Mouse (Mus musculus): ENCODE data around the gene Asl.

- TF ChIP-seq CTCF (IDR thresholded peaks at IDR 0.05; ENCODE audit: insufficient read depth, low read depth, low read length) (no peak), POLR2A (IDR thresholded peaks at IDR 0.05; ENCODE audit: insufficient read depth, low read depth, low read length) (no peak)
These were observed 27.6 kb downstream of the Asl start for GRCm38 (mm10) chr5:130001356-130001987.

All from olfactory bulb, adult 2 months (tissue).